Mouse (Mus musculus): ENCODE measurements at regions not wholly inside any gene's neighbourhood (a gene's known extent, or its start where the extent isn't known, plus 50 kb on each side); places are given as distances from the start of the nearest gene placed in this dataset.
A peak's percentile ranks its signal among the peaks of the same experiment; 100 is the strongest.

GRCm38 (mm10) chr13:112039422-112040145, 230.8 kb upstream of the Map3k1 start:
- H3K4me1 ChIP-seq (ENCODE audit: control insufficient read depth, insufficient read depth, low read length): no peaks in the 10 kb centered on the region
- no peaks in the 10 kb centered on the region for H3K27me3 ChIP-seq (ENCODE audit: control insufficient read depth, insufficient read depth, low read length)
- no peak overlapping the region for H3K27ac ChIP-seq (ENCODE audit: insufficient read depth, low read length)
- 80% methylated on average over 7 of the region's 7 CpGs for WGBS
- TF ChIP-seq CTCF (IDR thresholded peaks at IDR 0.05; ENCODE audit: borderline replicate concordance, insufficient read depth, low read depth, low read length) (no peak), POLR2A (IDR thresholded peaks at IDR 0.05; ENCODE audit: borderline replicate concordance, insufficient read depth, low read length) (no peak)
- no peak overlapping the region for H3K4me3 ChIP-seq (replicated peaks; ENCODE audit: insufficient read depth, low read depth, low read length)
- no peak for DNase-seq

GRCm38 (mm10) chr13:112043524-112044246, 234.9 kb upstream of the Map3k1 start:
- no peak overlapping the region for H3K4me3 ChIP-seq (replicated peaks; ENCODE audit: insufficient read depth, low read depth, low read length)
- H3K27ac ChIP-seq (ENCODE audit: insufficient read depth, low read length): no peak overlapping the region
- H3K27me3 ChIP-seq (ENCODE audit: control insufficient read depth, insufficient read depth, low read length): no peaks in the 10 kb centered on the region
- TF ChIP-seq CTCF (IDR thresholded peaks at IDR 0.05; ENCODE audit: borderline replicate concordance, insufficient read depth, low read depth, low read length): no peak
- TF ChIP-seq POLR2A (IDR thresholded peaks at IDR 0.05; ENCODE audit: borderline replicate concordance, insufficient read depth, low read length): no peak
- H3K4me1 ChIP-seq (ENCODE audit: control insufficient read depth, insufficient read depth, low read length): peaks cover 6% of the 10 kb centered on the region
- 94% methylated on average over 13 of the region's 13 CpGs for WGBS
- DNase-seq: no peak

GRCm38 (mm10) chr13:112044372-112044771, 235.6 kb upstream of the Map3k1 start:
- Histone ChIP-seq H3K4me1 (ENCODE audit: control insufficient read depth, insufficient read depth, low read length) (peaks cover 6% of the 10 kb centered on the region), H3K27me3 (ENCODE audit: control insufficient read depth, insufficient read depth, low read length) (no peaks in the 10 kb centered on the region), H3K4me3 (replicated peaks; ENCODE audit: insufficient read depth, low read depth, low read length) (no peak overlapping the region), H3K27ac (ENCODE audit: insufficient read depth, low read length) (no peak overlapping the region)
- DNase-seq: no peak
- no peak for TF ChIP-seq CTCF (IDR thresholded peaks at IDR 0.05; ENCODE audit: borderline replicate concordance, insufficient read depth, low read depth, low read length)
- TF ChIP-seq POLR2A (IDR thresholded peaks at IDR 0.05; ENCODE audit: borderline replicate concordance, insufficient read depth, low read length): no peak
- 90% methylated on average over 5 of the region's 5 CpGs for WGBS

- Histone ChIP-seq H3K27ac (ENCODE audit: insufficient read depth, low read length) (no peak overlapping the region), H3K4me3 (replicated peaks; ENCODE audit: insufficient read depth, low read depth, low read length) (no peak overlapping the region), H3K4me1 (ENCODE audit: control insufficient read depth, insufficient read depth, low read length) (peaks cover 6% of the 10 kb centered on the region), H3K27me3 (ENCODE audit: control insufficient read depth, insufficient read depth, low read length) (no peaks in the 10 kb centered on the region)
- 46% methylated on average over 15 of the region's 15 CpGs for WGBS
- TF ChIP-seq POLR2A (IDR thresholded peaks at IDR 0.05; ENCODE audit: borderline replicate concordance, insufficient read depth, low read length) (no peak), CTCF (IDR thresholded peaks at IDR 0.05; ENCODE audit: borderline replicate concordance, insufficient read depth, low read depth, low read length) (no peak)
- peak; percentile 39 to 65 for DNase-seq
Observed at GRCm38 (mm10) chr13:112046247-112047211, 237.7 kb upstream of the Map3k1 start.

- Histone ChIP-seq H3K27me3 (ENCODE audit: control insufficient read depth, insufficient read depth, low read length) (no peaks in the 10 kb centered on the region), H3K4me3 (replicated peaks; ENCODE audit: insufficient read depth, low read depth, low read length) (no peak overlapping the region), H3K4me1 (ENCODE audit: control insufficient read depth, insufficient read depth, low read length) (peaks cover 6% of the 10 kb centered on the region), H3K27ac (ENCODE audit: insufficient read depth, low read length) (no peak overlapping the region)
- WGBS: 92% methylated on average over 3 of the region's 3 CpGs
- DNase-seq: no peak
- TF ChIP-seq POLR2A (IDR thresholded peaks at IDR 0.05; ENCODE audit: borderline replicate concordance, insufficient read depth, low read length): no peak
- TF ChIP-seq CTCF (IDR thresholded peaks at IDR 0.05; ENCODE audit: borderline replicate concordance, insufficient read depth, low read depth, low read length): no peak
Observed at GRCm38 (mm10) chr13:112047408-112047807, 238.6 kb upstream of the Map3k1 start.

GRCm38 (mm10) chr13:112047874-112048273, 239.1 kb upstream of the Map3k1 start:
- no peak for TF ChIP-seq CTCF (IDR thresholded peaks at IDR 0.05; ENCODE audit: borderline replicate concordance, insufficient read depth, low read depth, low read length)
- TF ChIP-seq POLR2A (IDR thresholded peaks at IDR 0.05; ENCODE audit: borderline replicate concordance, insufficient read depth, low read length): no peak
- peaks cover 6% of the 10 kb centered on the region for H3K4me1 ChIP-seq (ENCODE audit: control insufficient read depth, insufficient read depth, low read length)
- no peak overlapping the region for H3K27ac ChIP-seq (ENCODE audit: insufficient read depth, low read length)
- H3K4me3 ChIP-seq (replicated peaks; ENCODE audit: insufficient read depth, low read depth, low read length): no peak overlapping the region
- DNase-seq: no peak
- 61% methylated on average over 13 of the region's 13 CpGs for WGBS
- no peaks in the 10 kb centered on the region for H3K27me3 ChIP-seq (ENCODE audit: control insufficient read depth, insufficient read depth, low read length)

- Histone ChIP-seq H3K4me3 (replicated peaks; ENCODE audit: insufficient read depth, low read depth, low read length) (no peak overlapping the region), H3K4me1 (ENCODE audit: control insufficient read depth, insufficient read depth, low read length) (peaks cover 6% of the 10 kb centered on the region), H3K27ac (ENCODE audit: insufficient read depth, low read length) (no peak overlapping the region), H3K27me3 (ENCODE audit: control insufficient read depth, insufficient read depth, low read length) (no peaks in the 10 kb centered on the region)
- WGBS: 74% methylated on average over 6 of the region's 6 CpGs
- DNase-seq: no peak
- no peak for TF ChIP-seq CTCF (IDR thresholded peaks at IDR 0.05; ENCODE audit: borderline replicate concordance, insufficient read depth, low read depth, low read length)
- no peak for TF ChIP-seq POLR2A (IDR thresholded peaks at IDR 0.05; ENCODE audit: borderline replicate concordance, insufficient read depth, low read length)
Observed at GRCm38 (mm10) chr13:112048327-112048726, 239.5 kb upstream of the Map3k1 start.

All from cerebellum, adult 2 months (tissue).